Mouse (Mus musculus): Measurements from ENCODE around the gene Rabepk.
"Not testable (repeated sequence)": the region's sequence is repeated elsewhere in the genome, so short reads cannot be mapped to it uniquely, and the experiment has no call there.

The Rabepk gene

GRCm38 (mm10) chr2:34799357-34800256 is at the start of gene Rabepk:
Gene Rabepk (minus strand): TSS chr2:34799912.
- DNase-seq (ENCODE audit: low spot score in 2 of 2) = peak; percentile 74 to 78

- DNase-seq (ENCODE audit: low spot score in 2 of 2) = no peak
These were observed 48.0 kb upstream of the Rabepk start for GRCm38 (mm10) chr2:34847702-34848101.

GRCm38 (mm10) chr2:34843211-34843939 is 43.7 kb upstream of the Rabepk start:
- no peak for DNase-seq (ENCODE audit: low spot score in 2 of 2)

GRCm38 (mm10) chr2:34841706-34842105 is 42.0 kb upstream of the Rabepk start:
- DNase-seq (ENCODE audit: low spot score in 2 of 2) = no peak

GRCm38 (mm10) chr2:34840143-34840542 is 40.4 kb upstream of the Rabepk start:
- DNase-seq (ENCODE audit: low spot score in 2 of 2) = not testable (repeated sequence)

- DNase-seq (ENCODE audit: low spot score in 2 of 2) = no peak
These were observed 36.0 kb upstream of the Rabepk start for GRCm38 (mm10) chr2:34835669-34836068.

GRCm38 (mm10) chr2:34833624-34834023 is 33.9 kb upstream of the Rabepk start:
- no peak for DNase-seq (ENCODE audit: low spot score in 2 of 2)

GRCm38 (mm10) chr2:34832766-34833457 is 33.2 kb upstream of the Rabepk start, which contains the start of gene Gm34653:
Gene Gm34653 (plus strand): TSS chr2:34833007.
- not testable (repeated sequence) for DNase-seq (ENCODE audit: low spot score in 2 of 2)

GRCm38 (mm10) chr2:34830066-34830465 is 30.4 kb upstream of the Rabepk start:
- DNase-seq (ENCODE audit: low spot score in 2 of 2) = not testable (repeated sequence)

GRCm38 (mm10) chr2:34828026-34828425 is 28.3 kb upstream of the Rabepk start:
- DNase-seq (ENCODE audit: low spot score in 2 of 2) = no peak

GRCm38 (mm10) chr2:34827591-34827990 is 27.9 kb upstream of the Rabepk start:
- DNase-seq (ENCODE audit: low spot score in 2 of 2) = no peak

GRCm38 (mm10) chr2:34826460-34827231 is 26.9 kb upstream of the Rabepk start:
- no peak for DNase-seq (ENCODE audit: low spot score in 2 of 2)

- DNase-seq (ENCODE audit: low spot score in 2 of 2) = peak; percentile 82 to 90
These were observed 26.2 kb upstream of the Rabepk start, which contains the start of gene Fbxw2 for GRCm38 (mm10) chr2:34825827-34826459. Gene Fbxw2 (minus strand): TSS chr2:34826311.

- no peak for DNase-seq (ENCODE audit: low spot score in 2 of 2)
These were observed 18.8 kb upstream of the Rabepk start for GRCm38 (mm10) chr2:34818492-34818891.

GRCm38 (mm10) chr2:34815893-34816292 is 16.2 kb upstream of the Rabepk start:
- not testable (repeated sequence) for DNase-seq (ENCODE audit: low spot score in 2 of 2)

- no peak for DNase-seq (ENCODE audit: low spot score in 2 of 2)
These were observed 13.0 kb upstream of the Rabepk start for GRCm38 (mm10) chr2:34812706-34813105.

- DNase-seq (ENCODE audit: low spot score in 2 of 2) = no peak
These were observed 11.1 kb upstream of the Rabepk start for GRCm38 (mm10) chr2:34810775-34811174.

- DNase-seq (ENCODE audit: low spot score in 2 of 2) = no peak
These were observed 9.9 kb upstream of the Rabepk start for GRCm38 (mm10) chr2:34809568-34809967.

GRCm38 (mm10) chr2:34808057-34808456 is 8.3 kb upstream of the Rabepk start:
- DNase-seq (ENCODE audit: low spot score in 2 of 2) = no peak

GRCm38 (mm10) chr2:34805364-34805950 is 5.7 kb upstream of the Rabepk start:
- no peak for DNase-seq (ENCODE audit: low spot score in 2 of 2)

Measured in spleen, postnatal 14 days (tissue).